Mouse (Mus musculus): ENCODE measurements around the gene Zfp955a.
"Not testable (repeated sequence)": the region's sequence is repeated elsewhere in the genome, so short reads cannot be mapped to it uniquely, and the experiment has no call there.

- not testable (repeated sequence) for TF ChIP-seq POLR2A (IDR thresholded peaks at IDR 0.05; ENCODE audit: borderline replicate concordance, extremely low read depth, insufficient read depth, insufficient read length, poor library complexity, severe bottlenecking); CTCF (IDR thresholded peaks at IDR 0.05; ENCODE audit: borderline replicate concordance, extremely low read depth, insufficient read depth, insufficient read length)
Observed at GRCm38 (mm10) chr17:33289876-33290149, 34.9 kb upstream of the Zfp955a start.

Data from brain, embryonic 14.5 days (tissue).